Mouse (Mus musculus) right cerebral cortex, postnatal 4 days (tissue): ENCODE results near the gene Mlx.

Experiments used
- DNase-seq: peaks from one replicate; pipeline ENCODE4 v3.0.0-alpha.2; 2022

Gene Mlx

GRCm38 (mm10) chr11:101066549-101067412, 20.3 kb upstream of the Mlx start:
- peak; percentile 83 for DNase-seq

DNA sequence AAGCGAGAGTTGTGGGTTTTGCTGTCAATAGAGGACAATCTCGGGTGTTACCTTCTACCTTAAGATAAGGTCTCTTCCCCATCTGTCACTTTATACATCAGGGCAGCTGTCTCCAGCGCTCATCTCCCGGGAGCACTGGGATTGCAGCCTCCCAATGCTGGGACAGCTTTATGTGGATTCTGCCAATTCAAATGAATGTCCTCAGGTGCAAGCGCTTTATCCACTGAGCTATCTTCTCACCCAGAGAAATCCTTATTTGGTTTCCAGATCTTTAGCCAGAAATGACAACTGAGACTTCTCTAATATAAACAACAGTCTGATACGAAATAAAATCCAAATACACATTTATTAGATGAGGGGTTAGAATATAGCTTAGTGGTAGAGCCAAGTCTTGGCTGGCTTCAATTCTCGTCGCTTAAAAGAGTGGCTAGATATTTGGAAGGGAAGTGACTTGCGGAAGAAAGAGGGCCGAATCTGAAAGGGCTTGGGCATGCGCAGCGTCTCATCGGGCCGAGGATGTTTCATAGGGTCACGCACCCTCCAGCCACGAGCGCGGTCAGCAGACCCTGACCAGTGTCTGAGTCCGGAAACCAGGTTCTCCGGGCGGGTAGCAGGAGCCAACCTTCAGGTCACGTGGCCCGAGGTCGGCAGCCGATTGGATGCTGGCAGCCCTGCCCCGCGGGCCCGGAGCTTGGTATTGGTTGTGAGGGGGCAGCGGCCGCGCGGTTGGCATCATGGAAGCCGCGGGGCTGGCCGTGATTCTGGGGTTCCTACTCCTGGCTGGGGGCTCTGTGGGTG, 17.5 kb upstream of the Mlx start, which contains the start of gene Naglu:
Naglu (plus strand) TSS at position 622 of the 798 bp plus-strand sequence.
- DNase-seq: peak; percentile 95

DNA sequence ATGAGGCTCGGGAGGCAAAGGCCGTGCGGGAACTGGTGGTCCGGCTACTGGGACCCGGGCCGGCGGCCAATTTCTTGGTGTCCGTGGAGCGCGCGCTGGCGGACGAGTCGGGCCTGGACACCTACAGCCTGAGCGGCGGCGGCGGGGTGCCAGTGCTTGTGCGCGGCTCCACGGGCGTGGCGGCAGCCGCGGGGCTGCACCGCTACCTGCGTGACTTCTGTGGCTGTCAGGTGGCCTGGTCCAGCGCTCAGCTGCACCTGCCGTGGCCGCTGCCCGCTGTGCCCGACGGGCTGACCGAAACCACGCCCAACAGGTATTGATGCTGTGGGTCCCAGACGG, 16.9 kb upstream of the Mlx start:
- no peak for DNase-seq

DNA sequence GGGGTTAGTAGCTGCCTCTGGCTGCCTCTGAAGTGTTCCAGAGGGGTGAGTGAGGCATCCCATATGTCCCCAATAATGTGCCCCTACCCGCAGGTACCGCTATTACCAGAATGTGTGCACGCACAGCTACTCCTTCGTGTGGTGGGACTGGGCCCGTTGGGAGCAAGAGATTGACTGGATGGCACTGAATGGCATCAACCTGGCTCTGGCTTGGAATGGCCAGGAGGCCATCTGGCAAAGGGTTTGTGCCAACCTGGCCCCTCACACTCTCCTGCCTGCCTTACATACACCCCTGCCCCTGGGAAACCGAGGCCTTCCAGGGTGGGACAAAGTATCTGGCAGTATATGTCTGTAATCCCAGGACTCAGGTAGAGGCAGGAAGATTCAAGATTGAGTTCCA, 16.1 kb upstream of the Mlx start:
- DNase-seq: no peak

DNA sequence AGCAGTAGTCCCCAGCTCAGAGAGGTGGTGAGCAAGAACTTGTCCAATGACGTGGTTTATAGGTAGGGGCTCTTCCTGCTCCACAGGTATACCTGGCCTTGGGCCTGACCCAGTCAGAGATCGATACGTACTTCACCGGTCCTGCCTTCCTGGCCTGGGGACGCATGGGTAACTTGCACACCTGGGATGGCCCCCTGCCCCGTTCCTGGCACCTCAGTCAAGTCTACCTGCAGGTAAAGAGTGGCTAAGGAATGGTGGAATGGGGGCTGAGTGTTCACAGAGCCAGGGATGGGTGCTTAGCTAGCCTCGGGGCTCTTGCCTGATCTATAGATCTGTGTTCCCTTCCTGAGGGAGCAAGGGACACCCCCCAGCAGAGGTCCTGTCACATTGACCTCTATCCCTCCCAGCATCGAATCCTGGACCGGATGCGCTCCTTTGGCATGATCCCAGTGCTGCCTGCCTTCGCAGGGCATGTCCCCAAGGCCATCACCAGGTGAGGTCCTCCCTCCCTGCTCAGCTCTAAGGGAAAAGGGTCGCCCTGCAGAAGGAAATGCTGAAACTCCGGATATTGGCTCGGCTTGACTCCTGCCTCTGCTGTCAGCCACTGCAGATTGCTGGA, 15.2 kb upstream of the Mlx start:
- no peak for DNase-seq

DNA sequence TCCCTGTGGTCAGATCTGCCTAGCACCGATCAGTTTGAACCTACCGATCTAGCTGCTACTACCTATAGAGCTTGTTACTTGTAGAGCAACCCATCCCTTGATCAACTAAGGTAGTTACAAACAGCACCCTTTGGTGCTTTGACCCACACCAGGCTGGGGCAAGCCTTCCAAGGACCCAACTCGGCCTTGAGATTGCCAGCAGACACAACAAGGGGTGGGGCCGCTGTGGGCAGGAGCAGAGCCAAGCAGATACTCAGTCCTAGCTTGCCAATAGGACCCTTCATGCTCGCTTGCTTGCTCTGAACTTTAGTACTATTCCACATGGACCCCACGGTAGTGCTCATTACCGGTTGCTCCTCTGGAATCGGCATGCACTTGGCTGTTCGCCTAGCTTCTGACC, 9.0 kb upstream of the Mlx start, which contains the start of gene Hsd17b1:
Hsd17b1 (plus strand) TSS at position 291 of the 400 bp plus-strand sequence.
- DNase-seq: no peak

DNA sequence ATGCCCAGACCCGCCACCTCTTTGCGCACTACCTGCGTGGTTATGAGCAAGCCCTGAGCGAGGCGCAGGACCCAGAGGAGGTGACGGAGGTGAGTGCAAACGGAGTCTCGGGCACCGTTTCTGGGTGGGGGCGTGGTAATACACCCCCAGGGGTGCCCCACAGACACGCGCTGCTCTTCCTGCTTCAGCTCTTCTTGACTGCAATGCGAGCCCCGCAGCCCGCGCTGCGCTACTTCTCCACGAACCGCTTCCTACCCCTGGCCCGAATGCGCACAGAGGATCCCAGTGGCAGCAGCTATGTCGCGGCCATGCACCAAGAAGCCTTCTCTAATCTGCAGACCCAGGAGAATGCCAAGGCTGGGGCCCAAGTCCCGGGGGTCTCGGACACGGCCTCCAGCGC, 7.3 kb upstream of the Mlx start:
- DNase-seq: no peak

- DNase-seq: no peak
These were observed 6.7 kb upstream of the Mlx start for GRCm38 (mm10) chr11:101080421-101080820.

DNA sequence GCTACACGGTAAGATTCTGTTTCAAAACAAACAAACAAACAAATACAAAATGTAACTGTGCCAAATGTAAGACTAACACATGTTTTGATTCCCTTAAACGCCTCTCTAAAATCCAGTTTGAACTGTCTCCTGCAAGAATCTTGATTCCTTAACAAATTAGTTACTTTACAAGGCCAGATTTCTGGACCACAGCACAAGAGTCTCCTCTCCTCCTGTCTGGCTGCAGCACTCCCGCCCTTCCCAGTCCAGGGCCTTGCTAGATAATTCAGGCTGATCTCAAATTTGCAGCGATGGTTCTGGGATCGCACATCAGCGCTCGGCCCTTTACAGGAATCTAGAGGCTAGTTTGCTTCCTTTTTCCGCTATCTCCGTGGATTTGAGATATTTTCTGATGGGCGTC, 5.4 kb upstream of the Mlx start:
- no peak for DNase-seq

GRCm38 (mm10) chr11:101082208-101083082, 4.6 kb upstream of the Mlx start, which contains the start of gene Coasy:
TSS of gene Coasy (plus strand) at chr11:101082565.
- DNase-seq: peak; percentile 81

DNA sequence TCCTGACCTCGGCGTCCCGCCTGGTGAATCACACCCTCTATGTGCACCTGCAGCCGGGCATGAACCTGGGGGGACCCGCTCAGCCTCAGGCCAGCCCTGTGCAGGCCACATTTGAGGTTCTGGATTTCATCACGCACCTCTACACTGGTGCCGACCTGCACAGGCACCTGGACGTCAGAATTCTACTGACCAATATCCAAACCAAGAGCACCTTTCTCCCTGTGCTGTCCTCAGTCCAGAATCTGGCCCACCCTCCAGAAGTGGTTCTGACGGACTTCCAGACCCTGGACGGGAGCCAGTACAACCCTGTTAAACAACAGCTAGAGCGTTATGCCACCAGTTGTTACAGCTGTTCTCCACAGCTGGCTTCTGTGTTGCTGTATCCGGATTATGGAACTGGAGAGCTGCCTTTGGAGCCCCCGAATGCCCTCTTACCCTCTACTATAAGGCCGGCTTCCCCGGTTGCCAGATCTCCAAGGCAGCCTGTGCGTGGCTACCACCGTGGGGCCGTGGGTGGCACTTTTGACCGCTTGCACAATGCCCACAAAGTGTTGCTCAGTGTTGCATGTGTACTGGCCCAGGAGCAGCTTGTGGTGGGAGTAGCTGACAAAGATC, 3.9 kb upstream of the Mlx start:
- no peak for DNase-seq

- DNase-seq: no peak
These were observed 2.8 kb upstream of the Mlx start for GRCm38 (mm10) chr11:101084246-101084645.

- no peak for DNase-seq
These were observed 2.3 kb upstream of the Mlx start for GRCm38 (mm10) chr11:101084811-101085210.

- DNase-seq: no peak
These were observed 1.3 kb upstream of the Mlx start for GRCm38 (mm10) chr11:101085617-101086322.

DNA sequence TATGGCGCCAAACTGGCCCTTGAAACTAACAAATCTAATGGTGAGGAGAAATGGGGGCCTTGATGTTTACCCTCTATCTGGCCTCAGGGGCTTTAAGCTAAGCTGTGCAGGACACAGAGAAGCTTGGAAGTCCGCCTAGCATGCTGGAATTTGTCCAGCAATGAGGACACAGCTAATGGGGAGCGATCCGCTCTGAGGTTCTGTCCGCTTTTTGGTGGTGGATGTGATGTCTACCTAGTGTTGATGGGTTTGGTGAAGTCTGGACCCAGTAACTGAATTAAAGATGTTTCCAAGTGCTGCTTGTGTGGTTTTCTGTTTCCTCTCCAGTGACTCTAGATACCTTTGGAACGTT, 778 bp upstream of the Mlx start:
- no peak for DNase-seq

DNA sequence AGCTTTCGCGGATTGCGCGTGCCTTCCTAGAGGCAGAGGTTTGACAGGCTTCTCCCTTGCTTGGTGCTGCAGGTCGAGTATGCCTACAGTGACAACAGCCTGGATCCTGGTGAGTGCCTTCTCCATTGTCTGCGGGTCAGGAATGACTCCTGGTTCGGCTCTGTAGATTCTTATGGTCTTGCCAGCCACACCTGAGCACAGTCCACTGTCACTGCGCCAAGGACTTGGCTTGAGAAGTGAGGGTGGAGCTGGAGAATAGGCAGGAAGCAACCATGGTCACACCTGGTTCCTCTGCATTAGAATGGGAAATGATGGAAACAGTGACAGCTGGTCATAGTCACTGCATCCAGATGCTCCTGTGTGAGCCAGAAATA, 592 bp downstream of the Mlx start:
- DNase-seq: no peak

DNA sequence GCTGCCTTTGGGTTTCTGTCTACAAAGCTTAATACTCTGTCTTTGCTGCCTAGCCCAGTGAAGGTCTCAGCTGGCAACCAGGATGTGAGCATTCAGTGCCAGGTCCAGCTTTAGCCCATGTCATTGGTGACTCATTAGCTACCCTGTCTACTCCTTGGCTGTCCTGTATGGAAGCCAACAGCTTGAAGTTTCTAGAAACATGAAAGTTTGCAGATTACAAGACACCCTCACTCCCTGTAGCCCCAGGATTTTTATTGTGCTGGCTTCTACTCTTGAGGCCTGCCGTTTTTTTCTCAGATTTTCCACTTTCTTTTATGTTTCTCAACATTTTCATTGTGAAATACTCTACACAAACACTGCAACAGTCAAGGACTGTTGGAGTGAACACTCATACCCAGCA, 2.9 kb downstream of the Mlx start:
- no peak for DNase-seq

DNA sequence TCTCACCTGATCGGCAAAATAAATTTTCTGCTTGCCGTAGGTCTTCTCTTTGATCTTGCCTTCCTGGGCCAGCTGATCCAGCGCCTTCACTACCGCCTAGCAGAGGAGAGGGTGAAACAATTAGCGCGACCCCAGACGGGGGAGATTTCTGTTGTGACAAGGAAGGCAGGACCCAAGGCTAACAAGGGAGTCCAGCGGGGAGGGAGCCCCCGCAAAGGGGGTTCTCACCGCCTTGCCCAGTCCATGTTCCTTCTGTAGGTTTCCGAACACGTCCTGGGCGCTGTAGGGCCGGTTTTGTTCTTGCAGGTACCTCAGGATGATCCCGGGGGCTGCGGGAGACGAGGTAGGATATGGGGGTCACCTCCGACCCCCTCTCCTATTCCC, 7.8 kb downstream of the Mlx start:
- DNase-seq: no peak

- peak; percentile 88 for DNase-seq
These were observed 8.4 kb downstream of the Mlx start, which contains the start of gene Psmc3ip for GRCm38 (mm10) chr11:101095314-101096024. TSS of gene Psmc3ip (minus strand) at chr11:101095436.

DNA sequence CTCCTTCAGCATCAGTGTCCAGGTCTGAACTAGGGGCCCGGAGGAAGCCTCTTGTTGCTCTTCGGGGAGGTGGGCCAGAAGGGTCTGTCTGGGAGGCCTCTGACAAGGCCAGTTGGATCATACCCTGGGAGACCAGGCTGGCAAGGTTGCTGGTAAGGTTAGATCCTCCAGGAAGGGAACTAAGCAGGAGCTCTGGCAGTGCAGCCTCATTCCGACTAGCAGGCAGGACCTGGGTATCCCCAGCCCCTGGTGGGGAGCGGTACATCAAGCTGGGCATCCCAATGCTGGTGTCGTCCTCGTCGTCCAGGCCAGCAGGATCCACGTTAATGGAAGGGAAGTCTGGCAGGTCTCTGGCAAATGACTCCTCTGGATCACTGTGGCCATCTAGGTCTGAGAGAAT, 11.2 kb downstream of the Mlx start:
- no peak for DNase-seq

- no peak for DNase-seq
These were observed 15.9 kb downstream of the Mlx start for GRCm38 (mm10) chr11:101103011-101103410.
